Mouse (Mus musculus) liver, adult 2 months (tissue): ENCODE data around the gene Phip.

Experiments
- CTCF ChIP-seq: fragments of 200-500 bp; IDR thresholded peaks from 2 replicates; pipeline ENCODE4 v1.5.1; 2011; ENCODE audit warnings: low read depth, low read length, control low read depth
- POLR2A ChIP-seq: fragments of 200-500 bp; IDR thresholded peaks from 2 replicates; pipeline ENCODE4 v1.6.1; 2011; ENCODE audit warnings: low read length, control low read depth; ENCODE audit not compliant: insufficient read depth; ENCODE audit errors: extremely low read depth

GRCm38 (mm10) chr9:82975342-82976215 is at the start of gene Phip:
- no peak for TF ChIP-seq CTCF
- peak; percentile 80 for TF ChIP-seq POLR2A
